ENCODE assay signal across 15 mouse cellular contexts in genomic region chr13:88972355-88972754, GRCm38 (mm10).
"Had no signal": no experiment of that assay in that cellular context is flagged by ENCODE, and none has a peak within 500 bp of the region (broad histone marks: within the 10 kb centered on the region; RNA-seq: fewer than 3 reads in every experiment).

No protein-coding gene starts in this region.

- H3K4me3 ChIP-seq: neural tube, embryonic 13.5 days; stomach, embryonic 15.5 days had no signal

- H3K9me3 ChIP-seq: neural tube, embryonic 13.5 days; stomach, embryonic 15.5 days had no signal

- H3K27me3 ChIP-seq: neural tube, embryonic 13.5 days; stomach, embryonic 15.5 days had no signal

- H3K36me3 ChIP-seq: neural tube, embryonic 13.5 days; stomach, embryonic 15.5 days had no signal

- H3K4me2 ChIP-seq: neural tube, embryonic 13.5 days; stomach, embryonic 15.5 days had no signal

- H3K4me1 ChIP-seq: neural tube, embryonic 13.5 days; stomach, embryonic 15.5 days had no signal

- DNase-seq: retina, postnatal 1 day; right cerebral cortex, adult 18-20 months; right cerebral cortex, postnatal 14 days; right cerebral cortex, postnatal 25 days; right cerebral cortex, postnatal 4 days; spleen, adult 18-20 months; thymus, adult 18-20 months; thymus, adult 2 months; thymus, postnatal 14 days; thymus, postnatal 25 days; thymus, postnatal 36 days; thymus, postnatal 4 days had no signal

- H3K9ac ChIP-seq: neural tube, embryonic 13.5 days; stomach, embryonic 15.5 days had no signal

- H3K27ac ChIP-seq: neural tube, embryonic 13.5 days; stomach, embryonic 15.5 days; stomach, postnatal 0 days had no signal
